Mouse (Mus musculus) intestine, embryonic 16.5 days (tissue): ENCODE data around the gene Gm10378. TPM values are rescaled to one million over a fixed set of nuclear protein-coding genes. Genes with fewer than 3 reads are reported as not detected.
"Not testable (repeated sequence)": the region's sequence is repeated elsewhere in the genome, so short reads cannot be mapped to it uniquely, and the experiment has no call there.

Experiments
- ATAC-seq: fragments of 200-750 bp; cut with Nextera tagmentation; 2 replicates; pipeline ENCODE4 v1.8.0; 2017; ENCODE audit warnings: moderate TSS enrichment, moderate library complexity
- H3K27ac ChIP-seq: fragments of 300-500 bp; sonication (generic); 2 replicates; pipeline ENCODE4 v1.5.1; 2014; ENCODE audit warnings: mild to moderate bottlenecking, low read length
- H3K27me3 ChIP-seq: fragments of 300-500 bp; sonication (generic); replicated peaks from 2 replicates; pipeline ENCODE4 v1.6.1; 2014; ENCODE audit warnings: low read length, control low read depth, mixed read lengths; ENCODE audit not compliant: control insufficient read depth, insufficient read depth
- H3K36me3 ChIP-seq: fragments of 300-500 bp; sonication (generic); 2 replicates; pipeline ENCODE4 v1.6.1; 2014; ENCODE audit warnings: low read length, control low read depth; ENCODE audit not compliant: control insufficient read depth, insufficient read depth
- H3K4me1 ChIP-seq: fragments of 300-500 bp; sonication (generic); 2 replicates; pipeline ENCODE4 v1.6.1; 2014; ENCODE audit warnings: low read length, control low read depth, mixed read lengths; ENCODE audit not compliant: control insufficient read depth, insufficient read depth
- H3K4me2 ChIP-seq: fragments of 300-500 bp; sonication (generic); 2 replicates; pipeline ENCODE4 v1.6.1; 2014; ENCODE audit warnings: low read depth, low read length, control low read depth
- H3K4me3 ChIP-seq: fragments of 300-500 bp; sonication (generic); 2 replicates; pipeline ENCODE4 v1.5.1; 2014; ENCODE audit warnings: mild to moderate bottlenecking, low read length
- H3K9ac ChIP-seq: fragments of 300-500 bp; sonication (generic); 2 replicates; pipeline ENCODE4 v1.6.1; 2014; ENCODE audit warnings: low read depth, low read length
- H3K9me3 ChIP-seq: fragments of 300-500 bp; sonication (generic); 2 replicates; pipeline ENCODE4 v1.6.1; 2016; ENCODE audit warnings: low read length, control low read depth; ENCODE audit not compliant: control insufficient read depth
- WGBS: fragments of 180-500 bp; shearing (Covaris S2); extraction: QIAGEN DNeasy Blood & Tissue Kit; methylation state at CpG from one replicate; pipeline ENCODE4 v1.1.7; 2014; 5-methylcytosine and 5-hydroxymethylcytosine counted together
- microRNA-seq: library from miRNA; unstranded; fragments of <30 nt; microRNA quantifications from one replicate; pipeline ENCODE4, GENCODE M21; 2016
- polyA plus RNA-seq: library from polyadenylated mRNA; unstranded; fragments of >200 nt; fragmentation: Nextera tagmentation; extraction: Ambion mirVana; gene quantifications from 2 replicates; pipeline ENCODE4 v1.2.1, GENCODE M21; 2015

The Gm10378 gene
- not detected in 2 replicates for polyA plus RNA-seq

GRCm38 (mm10) chr14:42655638-42656037, at the start of gene Gm10378:
Gene Gm10378 (plus strand): TSS chr14:42655938.
- ATAC-seq, H3K27ac ChIP-seq, H3K4me2 ChIP-seq, H3K4me3 ChIP-seq, H3K9ac ChIP-seq, H3K9me3 ChIP-seq, H3K4me1 ChIP-seq, H3K27me3 ChIP-seq, H3K36me3 ChIP-seq: not testable (repeated sequence)
- no CpG with 5 or more reads among the region's 1 CpGs for WGBS

- H3K27ac ChIP-seq, H3K36me3 ChIP-seq, H3K9ac ChIP-seq, H3K9me3 ChIP-seq, H3K27me3 ChIP-seq, ATAC-seq, H3K4me2 ChIP-seq, H3K4me3 ChIP-seq, H3K4me1 ChIP-seq: not testable (repeated sequence)
- WGBS: 83% methylated on average over 1 of the region's 2 CpGs
Measured at GRCm38 (mm10) chr14:42641817-42642216, 13.9 kb upstream of the Gm10378 start, which contains the start of gene Gm3633. Gene Gm3633 (minus strand): TSS chr14:42641917.

Small RNA genes within 50 kb of the gene (microRNA-seq; reads per million reads assigned to microRNA genes)
- gene Gm23620 (not detected), gene Gm25228 (not detected)

Other genes with a start within 250 kb of the Gm10378 start
- gene Gm8005, start 216.3 kb upstream of the Gm10378 start, polyA plus RNA-seq: not detected in 2 replicates
- gene Gm8011, start 192.1 kb upstream of the Gm10378 start, polyA plus RNA-seq: not detected in 2 replicates
- gene Gm8020, start 153.6 kb upstream of the Gm10378 start, polyA plus RNA-seq: not detected in 2 replicates
- gene Gm8024, start 131.7 kb upstream of the Gm10378 start, polyA plus RNA-seq: not detected in 2 replicates
- gene Gm17124, start 56.1 kb upstream of the Gm10378 start, polyA plus RNA-seq: not detected in 2 replicates
- not detected in 2 replicates for gene Gm3633, start 14.0 kb upstream of the Gm10378 start, polyA plus RNA-seq
- gene Gm3015, start 112.9 kb downstream of the Gm10378 start, polyA plus RNA-seq: not detected in 2 replicates
- gene Gm10377, start 142.0 kb downstream of the Gm10378 start, polyA plus RNA-seq: not detected in 2 replicates
- gene Gm21977, start 197.5 kb downstream of the Gm10378 start, polyA plus RNA-seq: not detected in 2 replicates